Mouse (Mus musculus) gastrocnemius, postnatal 14 days (tissue): Measurements from ENCODE around the gene Slc22a17. TPM values are rescaled to one million over a fixed set of nuclear protein-coding genes. Genes with fewer than 3 reads are reported as not detected.
A peak's percentile ranks its signal among the peaks of the same experiment; 100 is the strongest.

Experiments used
- DNase-seq: peaks from one replicate; pipeline ENCODE4 v3.0.0; 2021; ENCODE audit warnings: mixed read lengths
- intact Hi-C: fragments of 180-260 bp; cut with DNase I; formaldehyde crosslinking; loops from one replicate; pipeline ENCODE4 v1.15.1; 2025; ENCODE audit warnings: low total_unique reads
- microRNA-seq, 2 experiments: library from miRNA; unstranded; fragments of <30 nt; microRNA quantifications; one replicate each; pipeline ENCODE4 v1.2.0; 2021
- total RNA-seq, 2 experiments: library from RNA; stranded (reverse); gene quantifications; 2 replicates each; pipeline ENCODE4 v1.2.3; 2021

Gene Slc22a17
- total RNA-seq, 2 experiments from 2014 or later, result 5.4 to 6.3 TPM

GRCm38 (mm10) chr14:54870861-54871260 lies 42.1 kb downstream of the Slc22a17 start, which contains the start of gene Homez:
Gene Homez (minus strand): TSS chr14:54870961.
- no peak for DNase-seq
- intact Hi-C loops, result no loop called here

- intact Hi-C loops, result no loop called here
Observed at GRCm38 (mm10) chr14:54868026-54868425, 44.9 kb downstream of the Slc22a17 start.

GRCm38 (mm10) chr14:54866936-54867335 lies 46.0 kb downstream of the Slc22a17 start:
- DNase-seq, result no peak
- intact Hi-C loops, result no loop called here

More at GRCm38 (mm10) chr14:54868026-54868425, 44.9 kb downstream of the Slc22a17 start:
- no peak for DNase-seq

GRCm38 (mm10) chr14:54866268-54866667 lies 46.7 kb downstream of the Slc22a17 start:
- no peak for DNase-seq
- intact Hi-C loops, result no loop called here

GRCm38 (mm10) chr14:54865626-54866025 lies 47.3 kb downstream of the Slc22a17 start:
- intact Hi-C loops, result no loop called here
- no peak for DNase-seq

GRCm38 (mm10) chr14:54864313-54865036 lies 48.5 kb downstream of the Slc22a17 start:
- intact Hi-C loops, result no loop called here
- DNase-seq, result no peak

GRCm38 (mm10) chr14:54863501-54864312 lies 49.2 kb downstream of the Slc22a17 start:
- intact Hi-C loops, result no loop called here
- DNase-seq, result peak; percentile 93

GRCm38 (mm10) chr14:54860511-54860910 lies 52.4 kb downstream of the Slc22a17 start:
- DNase-seq, result peak; percentile 40
- intact Hi-C loops, result no loop called here

- no peak for DNase-seq
Observed at GRCm38 (mm10) chr14:54857891-54858290, 55.0 kb downstream of the Slc22a17 start.

GRCm38 (mm10) chr14:54856703-54857102 lies 56.2 kb downstream of the Slc22a17 start:
- intact Hi-C loops, result no loop called here
- DNase-seq, result no peak

More at GRCm38 (mm10) chr14:54857891-54858290, 55.0 kb downstream of the Slc22a17 start:
- intact Hi-C loops, result no loop called here

Small RNAs within 50 kb of the gene (microRNA-seq; reads per million reads assigned to microRNA genes)
- 3.5 to 4.8 reads per million in 2 experiments for gene Mir208a

Other genes starting within 250 kb of the Slc22a17 start
- 10 to 100 TPM; 10.1 to 11.8 TPM for gene 1700123O20Rik, start 226.9 kb downstream of the Slc22a17 start, total RNA-seq
- gene Acin1, start 226.2 kb downstream of the Slc22a17 start, total RNA-seq, result 10 to 100 TPM; 68.1 to 73.8 TPM
- gene Gm29776, start 214.3 kb downstream of the Slc22a17 start, total RNA-seq, result not detected
- not detected for gene Cebpe, start 201.0 kb downstream of the Slc22a17 start, total RNA-seq
- 10 to 100 TPM in 1 of 2 experiments, 1 to 10 TPM in 1; 7.5 to 18.5 TPM for gene Slc7a8, start 131.2 kb downstream of the Slc22a17 start, total RNA-seq
- gene Rnf212b, start 99.0 kb downstream of the Slc22a17 start, total RNA-seq, result under 1 TPM in 1 of 2 experiments, not detected in 1; 0.29 TPM
- gene Homez, start 42.2 kb downstream of the Slc22a17 start, total RNA-seq, result 1 to 10 TPM; 6.1 to 8.1 TPM
- 1 to 10 TPM; 2.8 to 6.8 TPM for gene Ppp1r3e, start 35.6 kb downstream of the Slc22a17 start, total RNA-seq
- gene Bcl2l2, start 29.8 kb downstream of the Slc22a17 start, total RNA-seq, result 10 to 100 TPM; 19.9 to 21.0 TPM
- gene Gm20521, start 29.7 kb downstream of the Slc22a17 start, total RNA-seq, result 1 to 10 TPM; 3.1 to 3.6 TPM
- 10 to 100 TPM; 56.6 to 57.4 TPM for gene Pabpn1, start 20.6 kb downstream of the Slc22a17 start, total RNA-seq
- 1 to 10 TPM; 5.1 to 7.4 TPM for gene Efs, start 13.0 kb upstream of the Slc22a17 start, total RNA-seq
- not detected for gene Il25, start 19.6 kb upstream of the Slc22a17 start, total RNA-seq
- gene Cmtm5, start 23.1 kb upstream of the Slc22a17 start, total RNA-seq, result 1 to 10 TPM in 1 of 2 experiments, under 1 TPM in 1; 0.71 to 3.1 TPM
- gene Myh6, start 53.8 kb upstream of the Slc22a17 start, total RNA-seq, result 100 to 1,000 TPM; 121 to 213 TPM
- gene Gm17428, start 63.8 kb upstream of the Slc22a17 start, total RNA-seq, result not detected
- gene Myh7, start 81.5 kb upstream of the Slc22a17 start, total RNA-seq, result 1,000 to 10,000 TPM in 1 of 2 experiments, 100 to 1,000 TPM in 1; 602 to 1,083 TPM
- 10 to 100 TPM; 17.8 to 19.0 TPM for gene Ngdn, start 102.3 kb upstream of the Slc22a17 start, total RNA-seq
- 1 to 10 TPM; 2.6 to 3.1 TPM for gene Zfhx2, start 179.2 kb upstream of the Slc22a17 start, total RNA-seq
- gene Thtpa, start 181.7 kb upstream of the Slc22a17 start, total RNA-seq, result 10 to 100 TPM; 11.1 to 12.3 TPM
- gene Ap1g2, start 193.5 kb upstream of the Slc22a17 start, total RNA-seq, result 1 to 10 TPM; 4.1 to 7.0 TPM
- gene Jph4, start 203.8 kb upstream of the Slc22a17 start, total RNA-seq, result under 1 TPM; 0.42 to 0.62 TPM